Mouse (Mus musculus) embryonic stem cell, embryonic (primary cell): ENCODE measurements at regions not wholly inside any gene's neighbourhood (a gene's known extent, or its start where the extent isn't known, plus 50 kb on each side); places are given as distances from the start of the nearest gene placed in this dataset.
"Not testable (repeated sequence)": the region's sequence is repeated elsewhere in the genome, so short reads cannot be mapped to it uniquely, and the experiment has no call there.

Source experiments
- CTCF ChIA-PET, 4 experiments: fragments of 300-600 bp in 2 of 4; fragments of 350-600 bp in 2 of 4; sonication (Branson Sonifier 250); formaldehyde crosslinking; loops; one replicate each; lab custom pipeline; 2022; ENCODE audit warnings: inconsistent platforms in 2 of 4; lab: Charles Lee
- POLR2A ChIA-PET, 4 experiments: fragments of 300-600 bp in 2 of 4; fragments of 350-600 bp in 2 of 4; sonication (Branson Sonifier 250); formaldehyde crosslinking; loops; one replicate each; lab custom pipeline; 2022; ENCODE audit warnings: antibody characterized with exemption in 4 of 4, inconsistent platforms in 1 of 4; lab: Charles Lee

DNA sequence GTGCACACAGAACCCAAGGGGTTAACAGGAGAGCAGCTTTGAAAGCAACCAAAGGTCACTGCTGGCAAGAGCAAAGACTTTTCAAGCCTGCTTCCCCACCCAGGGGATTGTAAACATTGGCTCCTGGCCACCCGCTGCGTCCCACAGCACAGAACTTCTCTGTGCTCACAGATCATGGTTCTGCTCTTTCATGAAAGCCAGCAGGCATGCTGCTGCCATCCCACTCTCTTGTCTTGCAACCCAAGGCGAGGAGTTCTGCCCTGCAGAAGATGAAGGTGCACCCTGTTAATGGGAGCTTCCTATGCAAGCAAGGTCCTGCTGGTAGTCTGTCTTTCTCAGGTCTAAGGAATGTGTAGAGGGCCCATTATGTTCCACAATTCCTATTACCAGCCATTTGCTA, 95.8 kb downstream of the AU018091 start:
- POLR2A ChIA-PET, result not testable (repeated sequence)
- CTCF ChIA-PET, result interaction anchor here in 1 of 4 experiments (0.6 kb wide), 1 partner anchor 20 kb away, joined by 3 read pairs; no protein-coding TSS in a partner anchor
